In the genomic region with DNA sequence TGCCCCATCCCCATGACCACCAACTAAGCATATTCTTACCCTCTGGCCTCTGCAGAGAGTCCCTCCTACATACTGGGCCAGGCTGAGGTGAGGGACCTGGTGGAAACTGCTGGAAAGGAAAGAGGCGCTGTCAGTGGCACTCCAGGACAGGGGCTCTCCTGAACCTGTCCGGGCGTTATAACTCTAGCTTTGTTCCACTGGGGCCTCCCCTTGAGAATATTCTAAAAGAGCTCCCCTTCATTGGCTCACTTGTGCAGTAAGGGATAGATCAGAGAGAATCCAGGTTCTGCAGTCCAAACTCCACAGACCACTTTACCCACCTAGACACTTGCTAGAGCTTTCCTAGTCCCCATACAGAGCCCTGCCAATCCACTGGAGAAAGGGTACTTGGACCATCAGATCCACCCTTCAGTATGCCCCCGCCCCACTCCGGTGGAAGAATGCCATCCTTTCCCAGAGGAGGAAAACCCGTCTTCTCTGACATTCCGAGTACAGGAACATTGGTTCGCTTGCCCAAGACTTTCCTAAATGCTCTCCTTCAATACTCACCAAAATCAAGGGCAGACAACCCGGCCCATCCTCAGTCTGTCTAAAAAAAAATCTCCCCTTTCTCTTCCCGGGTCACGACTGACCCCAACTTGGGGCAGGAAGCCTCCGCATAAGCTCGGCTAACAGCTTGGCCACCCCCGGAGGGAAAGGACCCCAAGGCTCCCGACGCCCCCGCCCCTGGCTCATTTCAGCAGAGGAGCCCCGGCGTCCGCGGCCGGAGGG, we compare ENCODE assay signal across 9 mouse cellular contexts. TPM values are rescaled to one million over a fixed set of nuclear protein-coding genes. Genes with fewer than 3 reads are reported as not detected.
A peak's percentile ranks its signal among the peaks of the same experiment; 100 is the strongest.
DNase-seq lines count a peak whose midpoint lies in the region; ATAC-seq and TF ChIP-seq lines count a peak whose summit lies in the region.
"Had no signal": no experiment of that assay in that cellular context is flagged by ENCODE, and none has a peak within 500 bp of the region (broad histone marks: within the 10 kb centered on the region; RNA-seq: fewer than 3 reads in every experiment).

No protein-coding gene starts in this region.

- no peak for TF ChIP-seq CTCF in E14TG2a.4 (conservative IDR thresholded peaks at IDR 0.05; ENCODE audit: low read length)

- DNase-seq in heart, postnatal 36 days, result no peak
- no peak for DNase-seq in forebrain, embryonic 10.5 days (ENCODE audit: extremely low spot score, low spot score)
- DNase-seq in adipocyte (ENCODE audit: low spot score), result no peak
- no peak for DNase-seq in gastrocnemius, postnatal 10 days
- no peak for DNase-seq in right cerebral cortex, postnatal 36 days (ENCODE audit: low spot score in 2 of 2)

- H3K27ac ChIP-seq in heart, embryonic 13.5 days (replicated peaks), result peak overlapping the region; percentile 78
- H3K27ac ChIP-seq in forebrain, embryonic 10.5 days, result peak overlapping the region; percentile 86
- H3K27ac ChIP-seq in limb, embryonic 15.5 days, result peak overlapping the region; percentile 98
- H3K27ac ChIP-seq: macrophage had no signal

- H3K4me2 ChIP-seq in heart, embryonic 13.5 days, result peak overlapping the region; percentile 94
- H3K4me2 ChIP-seq in limb, embryonic 15.5 days, result peak overlapping the region; percentile 81

- 8% methylated on average over 22 of the region's 22 CpGs for WGBS in heart, embryonic 13.5 days
- WGBS in forebrain, embryonic 10.5 days, result 7% methylated on average over 22 of the region's 22 CpGs
- WGBS in limb, embryonic 15.5 days, result 4% methylated on average over 22 of the region's 22 CpGs

- H3K4me3 ChIP-seq in heart, embryonic 13.5 days, result peak overlapping the region; percentile 66
- peak overlapping the region; percentile 81 for H3K4me3 ChIP-seq in E14TG2a.4 (replicated peaks; ENCODE audit: low read length)
- peak overlapping the region; percentile 67 for H3K4me3 ChIP-seq in forebrain, embryonic 10.5 days
- H3K4me3 ChIP-seq in limb, embryonic 15.5 days, result peak overlapping the region; percentile 79

- no peaks in the 10 kb centered on the region for H3K36me3 ChIP-seq in heart, embryonic 13.5 days
- peaks cover 4% of the 10 kb centered on the region; the same call in 1 of the 2 replicates for H3K36me3 ChIP-seq in E14TG2a.4 (ENCODE audit: insufficient read depth, low read length)
- peaks cover 4% of the 10 kb centered on the region; the same call in 1 of the 2 replicates for H3K36me3 ChIP-seq in forebrain, embryonic 10.5 days (replicated peaks)
- peaks cover 20% of the 10 kb centered on the region for H3K36me3 ChIP-seq in limb, embryonic 15.5 days

- intact Hi-C loops in heart, postnatal 36 days (cut with DNase I), result no loop called here

- H3K4me1 ChIP-seq in heart, embryonic 13.5 days, result peaks cover 28% of the 10 kb centered on the region
- H3K4me1 ChIP-seq in E14TG2a.4 (replicated peaks; ENCODE audit: low read depth, low read length), result peaks cover 84% of the 10 kb centered on the region
- H3K4me1 ChIP-seq in forebrain, embryonic 10.5 days, result peaks cover 70% of the 10 kb centered on the region
- peaks cover 72% of the 10 kb centered on the region for H3K4me1 ChIP-seq in limb, embryonic 15.5 days

- H3K9me3 ChIP-seq in heart, embryonic 13.5 days, result no peaks in the 10 kb centered on the region
- H3K9me3 ChIP-seq in E14TG2a.4 (ENCODE audit: low read length), result no peaks in the 10 kb centered on the region
- no peaks in the 10 kb centered on the region for H3K9me3 ChIP-seq in forebrain, embryonic 10.5 days
- no peaks in the 10 kb centered on the region for H3K9me3 ChIP-seq in limb, embryonic 15.5 days

- no peak for ATAC-seq in heart, embryonic 13.5 days (ENCODE audit: extremely low read depth, insufficient number of reproducible peaks, low FRiP score, low TSS enrichment)
- ATAC-seq in limb, embryonic 15.5 days (ENCODE audit: insufficient number of reproducible peaks, low FRiP score, low TSS enrichment, low read depth), result no peak

- peaks cover 83% of the 10 kb centered on the region for H3K27me3 ChIP-seq in heart, embryonic 13.5 days (replicated peaks)
- peaks cover 29% of the 10 kb centered on the region for H3K27me3 ChIP-seq in E14TG2a.4 (ENCODE audit: insufficient read depth, low read length)
- H3K27me3 ChIP-seq in forebrain, embryonic 10.5 days (ENCODE audit: poor library complexity, severe bottlenecking), result peaks cover 71% of the 10 kb centered on the region
- no peaks in the 10 kb centered on the region for H3K27me3 ChIP-seq in limb, embryonic 15.5 days

- peak overlapping the region; percentile 85 for H3K9ac ChIP-seq in heart, embryonic 13.5 days
- peak overlapping the region; percentile 92 for H3K9ac ChIP-seq in limb, embryonic 15.5 days

RNA-seq across cellular contexts. Expression of a gene that starts 0.7 kb away (rescaled TPM):
- 9.0 and 9.1 TPM in 2 replicates for polyA plus RNA-seq in heart, embryonic 13.5 days (2015; fragmentation: Nextera tagmentation; extraction: Ambion mirVana)
- total RNA-seq in heart, postnatal 36 days (2021), result 10 to 100 TPM; 20.0 to 21.9 TPM
- 27.5 and 31.3 TPM in 2 replicates for polyA plus RNA-seq in forebrain, embryonic 10.5 days (2016; fragmentation: Nextera tagmentation; extraction: Ambion mirVana)
- 120 and 128 TPM in 2 replicates for polyA plus RNA-seq in limb, embryonic 15.5 days (2015; fragmentation: Nextera tagmentation; extraction: Ambion mirVana)
- total RNA-seq in gastrocnemius, postnatal 10 days (2021), result 10 to 100 TPM; 12.4 to 22.2 TPM

RNA-seq across cellular contexts. Expression of a gene that starts 13.7 kb away (rescaled TPM):
- polyA plus RNA-seq in heart, embryonic 13.5 days (2015; fragmentation: Nextera tagmentation; extraction: Ambion mirVana), result not detected in 2 replicates
- total RNA-seq in heart, postnatal 36 days (2021), result not detected
- 0.48 and 0.76 TPM in 2 replicates for polyA plus RNA-seq in forebrain, embryonic 10.5 days (2016; fragmentation: Nextera tagmentation; extraction: Ambion mirVana)
- polyA plus RNA-seq in limb, embryonic 15.5 days (2015; fragmentation: Nextera tagmentation; extraction: Ambion mirVana), result 0.79 and 0.83 TPM in 2 replicates
- total RNA-seq in gastrocnemius, postnatal 10 days (2021), result not detected
- polyA plus RNA-seq: macrophage had no signal

RNA-seq across cellular contexts. Expression of a gene that starts 22.6 kb away (rescaled TPM):
- 46.1 and 46.7 TPM in 2 replicates for polyA plus RNA-seq in heart, embryonic 13.5 days (2015; fragmentation: Nextera tagmentation; extraction: Ambion mirVana)
- 10 to 100 TPM; 18.1 to 19.4 TPM for total RNA-seq in heart, postnatal 36 days (2021)
- polyA plus RNA-seq in forebrain, embryonic 10.5 days (2016; fragmentation: Nextera tagmentation; extraction: Ambion mirVana), result 64.2 and 66.8 TPM in 2 replicates
- 100.0 and 103 TPM in 2 replicates for polyA plus RNA-seq in limb, embryonic 15.5 days (2015; fragmentation: Nextera tagmentation; extraction: Ambion mirVana)
- total RNA-seq in gastrocnemius, postnatal 10 days (2021), result 10 to 100 TPM; 16.1 to 17.6 TPM

RNA-seq across cellular contexts. Expression of a gene that starts 24.9 kb away (rescaled TPM):
- 0.46 and 0.78 TPM in 2 replicates for polyA plus RNA-seq in heart, embryonic 13.5 days (2015; fragmentation: Nextera tagmentation; extraction: Ambion mirVana)
- total RNA-seq in heart, postnatal 36 days (2021), result 1 to 10 TPM; 1.6 to 1.8 TPM
- 0.42 and 0.55 TPM in 2 replicates for polyA plus RNA-seq in forebrain, embryonic 10.5 days (2016; fragmentation: Nextera tagmentation; extraction: Ambion mirVana)
- polyA plus RNA-seq in limb, embryonic 15.5 days (2015; fragmentation: Nextera tagmentation; extraction: Ambion mirVana), result 6.3 and 6.6 TPM in 2 replicates
- 1 to 10 TPM in 1 of 2 experiments, under 1 TPM in 1; 0.59 to 1.3 TPM for total RNA-seq in gastrocnemius, postnatal 10 days (2021)

RNA-seq across cellular contexts. Expression of a gene that starts 39.5 kb away (rescaled TPM):
- 18.9 and 19.3 TPM in 2 replicates for polyA plus RNA-seq in heart, embryonic 13.5 days (2015; fragmentation: Nextera tagmentation; extraction: Ambion mirVana)
- 1 to 10 TPM; 1.0 to 2.1 TPM for total RNA-seq in heart, postnatal 36 days (2021)
- 55.6 and 59.9 TPM in 2 replicates for polyA plus RNA-seq in forebrain, embryonic 10.5 days (2016; fragmentation: Nextera tagmentation; extraction: Ambion mirVana)
- polyA plus RNA-seq in limb, embryonic 15.5 days (2015; fragmentation: Nextera tagmentation; extraction: Ambion mirVana), result 17.7 and 19.5 TPM in 2 replicates
- 1 to 10 TPM; 5.3 to 7.8 TPM for total RNA-seq in gastrocnemius, postnatal 10 days (2021)
